Mouse (Mus musculus): ENCODE measurements around the gene BC055324. TPM values are rescaled to one million over a fixed set of nuclear protein-coding genes. Genes with fewer than 3 reads are reported as not detected.

The BC055324 gene
- polyA plus RNA-seq, 1 experiment, result 10.4 TPM

GRCm38 (mm10) chr1:164019789-164020188 lies 25.2 kb upstream of the BC055324 start:
- H3K36me3 ChIP-seq (ENCODE audit: control insufficient read depth, insufficient read depth), result no peaks in the 10 kb centered on the region
- no peaks in the 10 kb centered on the region for H3K79me3 ChIP-seq (ENCODE audit: low read depth)
- TF ChIP-seq FOSL1 (IDR thresholded peaks at IDR 0.05; ENCODE audit: insufficient read depth, low read length, poor library complexity, severe bottlenecking), result no peak
- H3K27me3 ChIP-seq (ENCODE audit: control insufficient read depth, insufficient read depth, insufficient read length), result no peaks in the 10 kb centered on the region
- H3K79me2 ChIP-seq (ENCODE audit: control insufficient read depth, insufficient read depth), result no peaks in the 10 kb centered on the region
- no peak overlapping the region for H3ac ChIP-seq (ENCODE audit: control insufficient read depth, insufficient read length, low read depth)
- H3K4me3 ChIP-seq (ENCODE audit: insufficient read depth, poor library complexity, severe bottlenecking), result no peak overlapping the region

- TF ChIP-seq CTCF (IDR thresholded peaks at IDR 0.05; ENCODE audit: control insufficient read depth, insufficient read depth, insufficient read length) (no peak), CEBPB (IDR thresholded peaks at IDR 0.05; ENCODE audit: low read depth) (no peak), FOSL1 (IDR thresholded peaks at IDR 0.05; ENCODE audit: insufficient read depth, low read length, poor library complexity, severe bottlenecking) (no peak), USF1 (IDR thresholded peaks at IDR 0.05; ENCODE audit: low read depth) (no peak), MYOD1 (IDR thresholded peaks at IDR 0.05; ENCODE audit: control insufficient read depth, insufficient read length, low read depth) (no peak), MYOG (IDR thresholded peaks at IDR 0.05; ENCODE audit: control insufficient read depth, extremely low read depth, insufficient read length) (no peak), MAX (IDR thresholded peaks at IDR 0.05) (no peak)
- no peaks in the 10 kb centered on the region for H3K36me3 ChIP-seq (ENCODE audit: control insufficient read depth, insufficient read depth)
- H3K79me2 ChIP-seq (ENCODE audit: control insufficient read depth, insufficient read depth), result no peaks in the 10 kb centered on the region
- no peaks in the 10 kb centered on the region for H3K79me3 ChIP-seq (ENCODE audit: low read depth)
- no peak overlapping the region for H3K4me3 ChIP-seq (ENCODE audit: insufficient read depth, poor library complexity, severe bottlenecking)
- no peak overlapping the region for H3ac ChIP-seq (ENCODE audit: control insufficient read depth, insufficient read length, low read depth)
- H3K27me3 ChIP-seq (ENCODE audit: control insufficient read depth, insufficient read depth, insufficient read length), result no peaks in the 10 kb centered on the region
Measured at GRCm38 (mm10) chr1:164018221-164018896, 23.8 kb upstream of the BC055324 start.

GRCm38 (mm10) chr1:164014616-164015015 lies 20.0 kb upstream of the BC055324 start:
- H3ac ChIP-seq (ENCODE audit: control insufficient read depth, insufficient read length, low read depth), result no peak overlapping the region
- H3K36me3 ChIP-seq (ENCODE audit: control insufficient read depth, insufficient read depth), result no peaks in the 10 kb centered on the region
- no peaks in the 10 kb centered on the region for H3K79me3 ChIP-seq (ENCODE audit: low read depth)
- no peak overlapping the region for H3K4me3 ChIP-seq (ENCODE audit: insufficient read depth, poor library complexity, severe bottlenecking)
- TF ChIP-seq CTCF (IDR thresholded peaks at IDR 0.05; ENCODE audit: control insufficient read depth, insufficient read depth, insufficient read length) (no peak), MYOD1 (IDR thresholded peaks at IDR 0.05; ENCODE audit: control insufficient read depth, insufficient read length, low read depth) (no peak), CEBPB (IDR thresholded peaks at IDR 0.05; ENCODE audit: low read depth) (no peak), MYOG (IDR thresholded peaks at IDR 0.05; ENCODE audit: control insufficient read depth, extremely low read depth, insufficient read length) (no peak)
- H3K27me3 ChIP-seq (ENCODE audit: control insufficient read depth, insufficient read depth, insufficient read length), result no peaks in the 10 kb centered on the region
- no peaks in the 10 kb centered on the region for H3K79me2 ChIP-seq (ENCODE audit: control insufficient read depth, insufficient read depth)

- no peaks in the 10 kb centered on the region for H3K36me3 ChIP-seq (ENCODE audit: control insufficient read depth, insufficient read depth)
- no peak for TF ChIP-seq MYOG (IDR thresholded peaks at IDR 0.05; ENCODE audit: control insufficient read depth, extremely low read depth, insufficient read length)
- no peak for TF ChIP-seq CTCF (IDR thresholded peaks at IDR 0.05; ENCODE audit: control insufficient read depth, insufficient read depth, insufficient read length)
- no peak for TF ChIP-seq MAX (IDR thresholded peaks at IDR 0.05)
- TF ChIP-seq MYOD1 (IDR thresholded peaks at IDR 0.05; ENCODE audit: control insufficient read depth, insufficient read length, low read depth), result no peak
- TF ChIP-seq CEBPB (IDR thresholded peaks at IDR 0.05; ENCODE audit: low read depth), result no peak
- TF ChIP-seq USF1 (IDR thresholded peaks at IDR 0.05; ENCODE audit: low read depth), result no peak
- no peak for TF ChIP-seq FOSL1 (IDR thresholded peaks at IDR 0.05; ENCODE audit: insufficient read depth, low read length, poor library complexity, severe bottlenecking)
- no peaks in the 10 kb centered on the region for H3K79me3 ChIP-seq (ENCODE audit: low read depth)
- no peaks in the 10 kb centered on the region for H3K27me3 ChIP-seq (ENCODE audit: control insufficient read depth, insufficient read depth, insufficient read length)
- no peak overlapping the region for H3K4me3 ChIP-seq (ENCODE audit: insufficient read depth, poor library complexity, severe bottlenecking)
- H3ac ChIP-seq (ENCODE audit: control insufficient read depth, insufficient read length, low read depth), result no peak overlapping the region
- H3K79me2 ChIP-seq (ENCODE audit: control insufficient read depth, insufficient read depth), result no peaks in the 10 kb centered on the region
Measured at GRCm38 (mm10) chr1:164009235-164009634, 14.6 kb upstream of the BC055324 start.

GRCm38 (mm10) chr1:164004311-164004710 lies 9.7 kb upstream of the BC055324 start:
- Histone ChIP-seq H3K79me3 (ENCODE audit: low read depth) (no peaks in the 10 kb centered on the region), H3K79me2 (ENCODE audit: control insufficient read depth, insufficient read depth) (no peaks in the 10 kb centered on the region), H3K27me3 (ENCODE audit: control insufficient read depth, insufficient read depth, insufficient read length) (no peaks in the 10 kb centered on the region), H3K36me3 (ENCODE audit: control insufficient read depth, insufficient read depth) (no peaks in the 10 kb centered on the region), H3ac (ENCODE audit: control insufficient read depth, insufficient read length, low read depth) (no peak overlapping the region), H3K4me3 (ENCODE audit: insufficient read depth, poor library complexity, severe bottlenecking) (no peak overlapping the region)
- TF ChIP-seq MYOD1 (IDR thresholded peaks at IDR 0.05; ENCODE audit: control insufficient read depth, insufficient read length, low read depth), result no peak
- TF ChIP-seq USF1 (IDR thresholded peaks at IDR 0.05; ENCODE audit: low read depth), result no peak
- no peak for TF ChIP-seq MYOG (IDR thresholded peaks at IDR 0.05; ENCODE audit: control insufficient read depth, extremely low read depth, insufficient read length)
- TF ChIP-seq CTCF (IDR thresholded peaks at IDR 0.05; ENCODE audit: control insufficient read depth, insufficient read depth, insufficient read length), result no peak
- TF ChIP-seq MAX (IDR thresholded peaks at IDR 0.05), result no peak
- no peak for TF ChIP-seq FOSL1 (IDR thresholded peaks at IDR 0.05; ENCODE audit: insufficient read depth, low read length, poor library complexity, severe bottlenecking)
- TF ChIP-seq CEBPB (IDR thresholded peaks at IDR 0.05; ENCODE audit: low read depth), result no peak

- H3ac ChIP-seq (ENCODE audit: control insufficient read depth, insufficient read length, low read depth), result no peak overlapping the region
- H3K27me3 ChIP-seq (ENCODE audit: control insufficient read depth, insufficient read depth, insufficient read length), result no peaks in the 10 kb centered on the region
- H3K79me3 ChIP-seq (ENCODE audit: low read depth), result no peaks in the 10 kb centered on the region
- TF ChIP-seq CEBPB (IDR thresholded peaks at IDR 0.05; ENCODE audit: low read depth) (no peak), FOSL1 (IDR thresholded peaks at IDR 0.05; ENCODE audit: insufficient read depth, low read length, poor library complexity, severe bottlenecking) (no peak), MYOG (IDR thresholded peaks at IDR 0.05; ENCODE audit: control insufficient read depth, extremely low read depth, insufficient read length) (no peak), USF1 (IDR thresholded peaks at IDR 0.05; ENCODE audit: low read depth) (no peak), MAX (IDR thresholded peaks at IDR 0.05) (no peak)
- no peaks in the 10 kb centered on the region for H3K36me3 ChIP-seq (ENCODE audit: control insufficient read depth, insufficient read depth)
- no peaks in the 10 kb centered on the region for H3K79me2 ChIP-seq (ENCODE audit: control insufficient read depth, insufficient read depth)
- H3K4me3 ChIP-seq (ENCODE audit: insufficient read depth, poor library complexity, severe bottlenecking), result no peak overlapping the region
Measured at GRCm38 (mm10) chr1:164001831-164002452, 7.3 kb upstream of the BC055324 start.
